Mouse (Mus musculus): ENCODE results near the gene Mtus2.

GRCm38 (mm10) chr5:148292862-148293261 is 335.7 kb downstream of the Mtus2 start:
- TF ChIP-seq CTCF (IDR thresholded peaks at IDR 0.05; ENCODE audit: borderline replicate concordance, control insufficient read depth, extremely low read depth, insufficient read depth, low read length, poor library complexity) (no peak), POLR2A (IDR thresholded peaks at IDR 0.05; ENCODE audit: control insufficient read depth, extremely low read depth, insufficient read depth, low read length, poor library complexity) (no peak)
